Mouse (Mus musculus) spleen, adult 2 months (tissue): ENCODE measurements around the gene Pcsk4.

Source experiments
- CTCF ChIP-seq: fragments of 200-500 bp; IDR thresholded peaks from 2 replicates; pipeline ENCODE4 v1.5.1; 2011; ENCODE audit warnings: mild to moderate bottlenecking, inconsistent platforms; ENCODE audit not compliant: insufficient read depth, insufficient read length, insufficient replicate concordance; ENCODE audit errors: extremely low read depth
- POLR2A ChIP-seq: fragments of 200-500 bp; IDR thresholded peaks from 2 replicates; pipeline ENCODE4 v1.6.1; 2011; ENCODE audit warnings: low read depth, low read length, inconsistent platforms

DNA sequence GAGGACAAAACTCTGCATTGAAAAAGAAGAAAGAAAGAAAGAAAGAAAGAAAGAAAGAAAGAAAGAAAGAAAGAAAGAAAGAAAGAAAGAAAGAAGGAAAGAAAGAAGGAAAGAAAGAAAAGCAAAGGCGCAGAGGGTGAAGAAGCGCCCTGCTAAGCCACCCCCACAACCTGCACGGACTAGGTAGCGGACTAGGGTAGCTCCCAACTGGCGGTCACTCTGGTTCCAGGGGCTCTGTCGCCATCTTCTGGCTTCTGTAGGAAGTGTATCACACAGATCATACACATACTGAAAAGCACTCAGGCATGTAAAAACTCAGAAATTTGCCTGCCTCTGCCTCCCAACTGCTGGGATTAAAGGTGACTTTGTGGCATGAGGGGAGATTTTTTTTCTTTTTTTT is 44.8 kb upstream of the Pcsk4 start:
- TF ChIP-seq CTCF, result no peak
- no peak for TF ChIP-seq POLR2A
